Mouse (Mus musculus) ES-E14 (cell line): ENCODE data around the gene Fen1. TPM values are rescaled to one million over a fixed set of nuclear protein-coding genes. Genes with fewer than 3 reads are reported as not detected.
A peak's percentile ranks its signal among the peaks of the same experiment; 100 is the strongest.

Source experiments
- DNase-seq: peaks from one replicate; pipeline ENCODE4 v3.0.0-alpha.2; 2013; ENCODE audit warnings: low read depth, low spot score
- H3K27ac ChIP-seq: 2 replicates; pipeline ENCODE4 v1.5.1; 2012; ENCODE audit warnings: low read depth, mild to moderate bottlenecking, low read length, moderate library complexity, mixed read lengths; ENCODE audit not compliant: poor library complexity, insufficient read depth, severe bottlenecking
- H3K36me3 ChIP-seq: 2 replicates; pipeline ENCODE4 v1.6.1; 2012; ENCODE audit warnings: mild to moderate bottlenecking, low read length, moderate library complexity, mixed read lengths; ENCODE audit not compliant: control insufficient read depth, poor library complexity, insufficient read depth, severe bottlenecking
- H3K4me1 ChIP-seq, 2 experiments: fragments of 150-350 bp in 1 of 2; sonication (generic) in 1 of 2; 2 replicates each; pipeline ENCODE4 v1.6.1; 2012; ENCODE audit warnings: low read length in 2 of 2, mild to moderate bottlenecking in 1 of 2, mixed read lengths in 1 of 2; ENCODE audit not compliant: control insufficient read depth in 2 of 2, insufficient read depth in 2 of 2, poor library complexity in 1 of 2
- H3K4me3 ChIP-seq, 2 experiments: fragments of 150-350 bp in 1 of 2; sonication (generic) in 1 of 2; 2 replicates each; pipeline ENCODE4 v1.5.1; 2012; ENCODE audit warnings: low read length in 2 of 2, low read depth in 1 of 2, mild to moderate bottlenecking in 1 of 2, mixed read lengths in 1 of 2; ENCODE audit not compliant: insufficient read depth in 1 of 2, poor library complexity in 1 of 2, severe bottlenecking in 1 of 2
- H3K9ac ChIP-seq: 2 replicates; pipeline ENCODE4 v1.6.1; 2012; ENCODE audit warnings: low read depth, mild to moderate bottlenecking, low read length, mixed read lengths; ENCODE audit not compliant: poor library complexity, insufficient read depth, severe bottlenecking
- H3K9me3 ChIP-seq: fragments of 150-350 bp; sonication (generic); 2 replicates; pipeline ENCODE4 v1.6.1; 2012; ENCODE audit warnings: low read depth, mild to moderate bottlenecking, low read length; ENCODE audit not compliant: control insufficient read depth, insufficient read depth
- CHD2 ChIP-seq: IDR thresholded peaks from 2 replicates; pipeline ENCODE4 v1.6.1; 2014; ENCODE audit warnings: mild to moderate bottlenecking, low read depth, low read length, inconsistent platforms
- HCFC1 ChIP-seq: IDR thresholded peaks from 2 replicates; pipeline ENCODE4 v1.6.1; 2012; ENCODE audit warnings: low read length, inconsistent platforms, borderline replicate concordance; ENCODE audit not compliant: insufficient read depth
- MAFK ChIP-seq: IDR thresholded peaks from 2 replicates; pipeline ENCODE4 v1.6.1; 2014; ENCODE audit warnings: mild to moderate bottlenecking, low read depth, low read length, inconsistent platforms; ENCODE audit not compliant: insufficient read depth
- ZC3H11A ChIP-seq: IDR thresholded peaks from 2 replicates; pipeline ENCODE4 v1.6.1; 2012; ENCODE audit warnings: low read depth, mild to moderate bottlenecking, inconsistent platforms, low read length, borderline replicate concordance
- ZNF384 ChIP-seq: IDR thresholded peaks from 2 replicates; pipeline ENCODE4 v1.6.1; 2012; ENCODE audit warnings: low read depth, low read length, inconsistent platforms
- in situ Hi-C, 2 experiments: fragments of 600-800 bp; cut with MboI; formaldehyde crosslinking; loops; one replicate each; pipeline ENCODE4 v1.15.1; 2025; ENCODE audit warnings: low sequenced_read_pairs in 2 of 2, inconsistent platforms in 1 of 2; ENCODE audit not compliant: unreplicated experiment in 2 of 2
- total RNA-seq: library from RNA; depleted of rRNA; stranded (reverse); fragments of 300-350 nt; gene quantifications from 2 replicates; pipeline ENCODE4 v1.2.3, GENCODE M21; 2012

Gene Fen1
- total RNA-seq, 1 experiment = 113 TPM

DNA sequence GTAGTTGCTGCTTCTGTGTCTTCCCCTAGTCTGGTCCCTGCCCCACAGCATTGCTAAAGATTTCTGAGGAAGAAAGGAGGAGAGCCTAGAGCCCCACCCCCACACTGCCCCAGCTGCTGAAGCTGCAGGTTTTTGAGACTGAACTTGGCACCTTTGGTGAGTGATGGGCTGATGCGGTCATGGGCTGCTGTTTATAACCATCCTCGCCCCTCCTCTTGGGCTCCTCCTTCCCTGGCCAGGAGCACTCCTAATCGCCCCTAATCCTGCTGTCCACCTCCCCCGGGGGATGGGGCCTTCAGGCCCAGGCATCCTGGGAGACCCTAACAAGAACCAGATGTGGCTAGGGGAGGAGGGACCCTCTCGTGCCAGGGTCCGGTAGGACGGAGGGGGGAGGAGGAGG, 27.0 kb upstream of the Fen1 start:
- in situ Hi-C loops = no loop called here
- no peak for DNase-seq
- no peak for TF ChIP-seq ZNF384
- TF ChIP-seq HCFC1 = no peak
- TF ChIP-seq CHD2 = no peak
- TF ChIP-seq ZC3H11A = no peak
- no peak for TF ChIP-seq MAFK

DNA sequence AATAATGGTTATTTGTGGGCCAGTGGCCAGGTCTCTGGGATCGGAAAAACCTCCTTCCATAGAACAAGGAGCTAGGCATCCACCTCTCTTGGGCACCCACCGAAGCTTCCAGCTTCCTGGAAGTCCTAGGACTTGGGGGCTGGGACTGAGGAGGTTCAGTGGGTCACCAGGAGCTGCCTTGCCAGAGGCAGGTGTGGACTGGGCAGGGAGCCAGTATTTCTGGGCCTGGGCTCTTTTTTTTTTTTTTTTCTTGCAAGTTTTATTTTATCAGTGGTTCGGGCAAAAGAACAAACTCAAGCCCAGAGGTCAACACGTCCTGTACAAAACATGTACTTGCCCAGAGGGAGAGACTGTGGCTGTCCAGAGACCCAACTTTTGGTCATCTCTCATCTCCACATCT, 21.8 kb upstream of the Fen1 start:
- DNase-seq = no peak
- Histone ChIP-seq H3K4me3 (no peak overlapping the region), H3K9ac (no peak overlapping the region), H3K27ac (no peak overlapping the region), H3K9me3 (no peaks in the 10 kb centered on the region), H3K4me1 (peaks cover 14 to 59% of the 10 kb centered on the region in 2 experiments; a peak in 3 of 4 replicates), H3K36me3 (peaks cover 43% of the 10 kb centered on the region)
- TF ChIP-seq ZC3H11A (no peak), MAFK (no peak), HCFC1 (no peak), CHD2 (no peak), ZNF384 (no peak)
- in situ Hi-C loops = no loop called here

More for the DNA sequence above, 27.0 kb upstream of the Fen1 start:
- H3K9ac ChIP-seq = peak overlapping the region; percentile 41; the same call in 1 of the 2 replicates
- H3K4me1 ChIP-seq = peaks cover 15 to 66% of the 10 kb centered on the region in 2 experiments; a peak in 3 of 4 replicates
- no peaks in the 10 kb centered on the region for H3K9me3 ChIP-seq
- H3K27ac ChIP-seq = peak overlapping the region; percentile 87
- peaks cover 36% of the 10 kb centered on the region for H3K36me3 ChIP-seq
- peak overlapping the region; percentile 30 to 36; a peak in 3 of 4 replicates for H3K4me3 ChIP-seq

DNA sequence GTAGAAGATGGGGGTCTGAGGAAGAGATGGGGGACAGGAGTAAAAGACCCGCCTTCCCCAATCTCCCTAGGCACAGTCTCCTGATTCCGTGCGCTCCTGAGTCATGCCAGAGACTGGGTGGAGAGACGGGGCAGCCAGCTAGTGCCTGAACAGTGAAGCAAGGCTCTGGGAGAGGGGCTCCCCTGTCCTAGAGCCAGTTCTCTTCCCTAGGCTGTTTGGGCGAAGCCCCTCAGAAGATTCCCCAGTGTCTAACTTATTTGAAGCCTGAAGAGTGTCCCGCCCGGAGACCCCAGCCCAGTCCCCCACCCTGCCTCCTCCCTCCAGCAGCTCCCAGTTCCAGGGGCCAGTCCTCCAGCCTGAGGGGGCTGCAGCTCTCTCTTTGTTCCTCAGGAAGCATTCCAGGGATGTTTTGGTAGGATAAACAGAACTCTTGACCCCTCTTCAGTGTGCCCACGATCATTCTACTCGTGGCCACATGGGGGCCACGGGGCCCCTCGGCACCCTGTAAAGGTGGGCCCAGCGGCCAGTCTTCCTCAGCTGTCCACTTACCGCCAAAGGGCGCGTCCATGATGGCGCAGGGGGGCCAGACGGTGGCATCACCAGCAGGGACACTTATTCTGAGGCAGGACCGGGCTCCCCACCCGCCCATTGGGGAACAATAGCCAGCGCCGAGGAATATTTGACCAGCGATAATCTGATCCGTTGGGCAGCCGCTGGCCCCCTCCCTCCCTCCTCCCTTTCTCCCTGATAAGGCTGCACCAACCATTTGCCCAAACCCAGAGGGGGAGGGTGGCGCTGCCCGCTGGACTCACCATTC, 20.9 kb upstream of the Fen1 start:
- peaks cover 14 to 59% of the 10 kb centered on the region in 2 experiments; a peak in 3 of 4 replicates for H3K4me1 ChIP-seq
- TF ChIP-seq ZC3H11A (no peak), ZNF384 (no peak), CHD2 (no peak)
- no peak for DNase-seq
- peak overlapping the region; percentile 7; the same call in 1 of the 2 replicates for H3K27ac ChIP-seq
- in situ Hi-C loops = no loop called here
- no peak overlapping the region; a peak in 1 of 4 replicates for H3K4me3 ChIP-seq
- peaks cover 52% of the 10 kb centered on the region for H3K36me3 ChIP-seq
- no peaks in the 10 kb centered on the region for H3K9me3 ChIP-seq
- H3K9ac ChIP-seq = peak overlapping the region; percentile 20; the same call in 1 of the 2 replicates

DNA sequence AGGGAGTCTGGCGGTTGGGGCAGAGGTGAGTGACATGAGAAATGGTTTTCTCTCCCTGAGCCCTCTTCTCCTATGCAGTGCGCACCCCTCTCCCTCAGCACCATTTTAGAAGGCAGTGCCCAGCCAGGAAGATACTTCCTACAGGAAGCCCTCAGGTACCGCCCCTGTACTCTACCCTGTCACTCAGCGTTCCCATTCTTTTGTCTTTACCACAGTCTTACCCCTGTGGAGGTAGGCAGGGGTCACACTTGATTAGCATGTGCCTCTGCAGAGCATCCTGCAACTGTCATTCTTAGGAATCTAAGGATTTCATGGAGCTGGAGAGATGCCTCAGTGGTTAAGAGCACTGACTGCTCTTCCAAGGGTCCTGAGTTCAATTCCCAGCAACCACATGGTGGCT, 19.6 kb upstream of the Fen1 start:
- H3K9ac ChIP-seq = peak overlapping the region; percentile 2; the same call in 1 of the 2 replicates
- no peak for DNase-seq
- TF ChIP-seq ZC3H11A (no peak), ZNF384 (no peak), CHD2 (no peak), HCFC1 (no peak), MAFK (no peak)
- H3K4me3 ChIP-seq = no peak overlapping the region
- peaks cover 58% of the 10 kb centered on the region for H3K36me3 ChIP-seq
- H3K4me1 ChIP-seq = peaks cover 14 to 56% of the 10 kb centered on the region in 2 experiments; a peak in 3 of 4 replicates
- no peaks in the 10 kb centered on the region for H3K9me3 ChIP-seq
- H3K27ac ChIP-seq = no peak overlapping the region
- in situ Hi-C loops = no loop called here
